Mouse (Mus musculus) adrenal gland, adult (tissue): ENCODE results near the gene Pla2g4f.

Experiments used
- DNase-seq, 2 experiments: peaks; one replicate each; pipeline ENCODE4 v3.0.0; 2022 to 2023; ENCODE audit warnings: low spot score in 1 of 2; ENCODE audit not compliant: inconsistent age in 2 of 2

Gene Pla2g4f

GRCm38 (mm10) chr2:120313976-120314375 lies at the start of gene Pla2g4f:
Gene Pla2g4f, minus strand, starts transcription at chr2:120314165.
- no peak for DNase-seq

- no peak for DNase-seq
Measured at GRCm38 (mm10) chr2:120360425-120360824, 46.5 kb upstream of the Pla2g4f start.

- DNase-seq = peak; percentile 90 to 96
Measured at GRCm38 (mm10) chr2:120352682-120353646, 39.0 kb upstream of the Pla2g4f start, which contains the start of gene Vps39. Gene Vps39, minus strand, starts transcription at chr2:120353137.

- DNase-seq = no peak
Measured at GRCm38 (mm10) chr2:120351321-120351720, 37.4 kb upstream of the Pla2g4f start.

GRCm38 (mm10) chr2:120348120-120348519 lies 34.2 kb upstream of the Pla2g4f start:
- DNase-seq = peak; percentile 27 to 39

- no peak for DNase-seq
Measured at GRCm38 (mm10) chr2:120341741-120342140, 27.8 kb upstream of the Pla2g4f start.

GRCm38 (mm10) chr2:120337886-120338285 lies 23.9 kb upstream of the Pla2g4f start:
- no peak for DNase-seq

GRCm38 (mm10) chr2:120331575-120331974 lies 17.6 kb upstream of the Pla2g4f start:
- no peak for DNase-seq

GRCm38 (mm10) chr2:120315077-120315476 lies 1.1 kb upstream of the Pla2g4f start:
- DNase-seq = no peak

GRCm38 (mm10) chr2:120314487-120314886 lies 522 bp upstream of the Pla2g4f start:
- no peak for DNase-seq

- no peak for DNase-seq
Measured at GRCm38 (mm10) chr2:120312276-120312825, 1.6 kb downstream of the Pla2g4f start.

GRCm38 (mm10) chr2:120304113-120304512 lies 9.9 kb downstream of the Pla2g4f start:
- DNase-seq = no peak

GRCm38 (mm10) chr2:120301076-120301475 lies 12.9 kb downstream of the Pla2g4f start:
- DNase-seq = no peak

GRCm38 (mm10) chr2:120299866-120300265 lies 14.1 kb downstream of the Pla2g4f start:
- no peak for DNase-seq

GRCm38 (mm10) chr2:120296160-120296559 lies 17.8 kb downstream of the Pla2g4f start:
- DNase-seq = no peak

GRCm38 (mm10) chr2:120291471-120292078 lies 22.4 kb downstream of the Pla2g4f start:
- peak; percentile 72 to 83 for DNase-seq

GRCm38 (mm10) chr2:120288995-120289394 lies 25.0 kb downstream of the Pla2g4f start, which contains the start of gene Pla2g4d:
Gene Pla2g4d, minus strand, starts transcription at chr2:120289197.
- DNase-seq = no peak

GRCm38 (mm10) chr2:120288401-120288800 lies 25.6 kb downstream of the Pla2g4f start:
- DNase-seq = no peak

GRCm38 (mm10) chr2:120285639-120286038 lies 28.3 kb downstream of the Pla2g4f start:
- DNase-seq = no peak

GRCm38 (mm10) chr2:120284705-120285104 lies 29.3 kb downstream of the Pla2g4f start:
- peak in 1 of 2 experiments; percentile 52 for DNase-seq

GRCm38 (mm10) chr2:120284094-120284493 lies 29.9 kb downstream of the Pla2g4f start:
- peak; percentile 43 to 80 for DNase-seq

GRCm38 (mm10) chr2:120283550-120283949 lies 30.4 kb downstream of the Pla2g4f start:
- peak; percentile 84 to 93 for DNase-seq
